Mouse (Mus musculus) gastrocnemius, adult 2 months (tissue): ENCODE data around the gene Wdr70. TPM values are rescaled to one million over a fixed set of nuclear protein-coding genes. Genes with fewer than 3 reads are reported as not detected.
A peak's percentile ranks its signal among the peaks of the same experiment; 100 is the strongest.

Experiments
- DNase-seq: peaks from one replicate; pipeline ENCODE4 v3.0.0; 2022
- H3K27ac ChIP-seq: fragments of 200-600 bp; 2 replicates; pipeline ENCODE4 v1.8.1; 2022; ENCODE audit warnings: mild to moderate bottlenecking
- H3K4me3 ChIP-seq: fragments of 200-600 bp; 2 replicates; pipeline ENCODE4 v1.8.1; 2022; ENCODE audit warnings: mild to moderate bottlenecking, moderate library complexity
- CTCF ChIP-seq: fragments of 200-600 bp; IDR thresholded peaks from 2 replicates; pipeline ENCODE4 v1.8.1; 2022; ENCODE audit warnings: antibody characterized with exemption, mild to moderate bottlenecking, moderate library complexity
- intact Hi-C: fragments of 180-260 bp; cut with DNase I; formaldehyde crosslinking; loops from one replicate; pipeline ENCODE4 v1.15.1; 2025
- total RNA-seq, 2 experiments: library from RNA; stranded (reverse); gene quantifications; 2 replicates each; pipeline ENCODE4 v1.2.3; 2021

The Wdr70 gene
- total RNA-seq, 2 experiments from 2014 or later: 20.4 to 23.1 TPM

- TF ChIP-seq CTCF: no peak
- intact Hi-C loops: no loop called here
- no peak for DNase-seq
- no peak overlapping the region for H3K4me3 ChIP-seq
- no peak overlapping the region for H3K27ac ChIP-seq
These were observed 136.2 kb downstream of the Wdr70 start for GRCm38 (mm10) chr15:7962786-7963185.

GRCm38 (mm10) chr15:7961489-7961888 is 137.5 kb downstream of the Wdr70 start:
- Histone ChIP-seq H3K4me3 (no peak overlapping the region), H3K27ac (no peak overlapping the region)
- DNase-seq: no peak
- intact Hi-C loops: no loop called here
- TF ChIP-seq CTCF: no peak

GRCm38 (mm10) chr15:7956899-7957298 is 142.1 kb downstream of the Wdr70 start:
- H3K27ac ChIP-seq: no peak overlapping the region
- no peak for TF ChIP-seq CTCF
- no peak for DNase-seq
- H3K4me3 ChIP-seq: no peak overlapping the region
- intact Hi-C loops: no loop called here

GRCm38 (mm10) chr15:7950561-7950960 is 148.4 kb downstream of the Wdr70 start:
- no peak for TF ChIP-seq CTCF
- intact Hi-C loops: no loop called here
- no peak for DNase-seq
- Histone ChIP-seq H3K4me3 (no peak overlapping the region), H3K27ac (no peak overlapping the region)

GRCm38 (mm10) chr15:7941690-7942089 is 157.3 kb downstream of the Wdr70 start:
- intact Hi-C loops: no loop called here

GRCm38 (mm10) chr15:7935571-7936165 is 163.3 kb downstream of the Wdr70 start:
- Histone ChIP-seq H3K27ac (no peak overlapping the region), H3K4me3 (no peak overlapping the region)
- no peak for TF ChIP-seq CTCF
- no peak for DNase-seq
- intact Hi-C loops: no loop called here

More at GRCm38 (mm10) chr15:7941690-7942089, 157.3 kb downstream of the Wdr70 start:
- no peak overlapping the region for H3K4me3 ChIP-seq
- no peak overlapping the region for H3K27ac ChIP-seq
- DNase-seq: no peak
- TF ChIP-seq CTCF: no peak

- H3K4me3 ChIP-seq: peak overlapping the region; percentile 46
- H3K27ac ChIP-seq: peak overlapping the region; percentile 20; the same call in 1 of the 2 replicates
These were observed 164.4 kb downstream of the Wdr70 start for GRCm38 (mm10) chr15:7934580-7934979.

GRCm38 (mm10) chr15:7934105-7934504 is 164.9 kb downstream of the Wdr70 start:
- TF ChIP-seq CTCF: no peak
- intact Hi-C loops: loop anchor here (5.0 kb wide), 1 partner anchor 58 kb away; no protein-coding TSS in a partner anchor
- peak overlapping the region; percentile 72 for H3K27ac ChIP-seq
- H3K4me3 ChIP-seq: peak overlapping the region; percentile 46
- peak; percentile 82 for DNase-seq

More at GRCm38 (mm10) chr15:7934580-7934979, 164.4 kb downstream of the Wdr70 start:
- intact Hi-C loops: loop anchor here (5.0 kb wide), 1 partner anchor 58 kb away; no protein-coding TSS in a partner anchor
- no peak for TF ChIP-seq CTCF
- DNase-seq: no peak

- Histone ChIP-seq H3K27ac (peak overlapping the region; percentile 83), H3K4me3 (peak overlapping the region; percentile 41)
- peak; percentile 91 for DNase-seq
- TF ChIP-seq CTCF: no peak
- intact Hi-C loops: loop anchor here (2.0 to 5.0 kb wide), 2 partner anchors 43 to 61 kb away; no protein-coding TSS in a partner anchor
These were observed 167.4 kb downstream of the Wdr70 start for GRCm38 (mm10) chr15:7931605-7932008.

GRCm38 (mm10) chr15:7925382-7925781 is 173.6 kb downstream of the Wdr70 start:
- H3K4me3 ChIP-seq: no peak overlapping the region
- intact Hi-C loops: no loop called here
- no peak overlapping the region for H3K27ac ChIP-seq
- peak; percentile 36 for TF ChIP-seq CTCF
- no peak for DNase-seq

GRCm38 (mm10) chr15:7923281-7923680 is 175.7 kb downstream of the Wdr70 start:
- intact Hi-C loops: no loop called here
- H3K4me3 ChIP-seq: no peak overlapping the region
- no peak for DNase-seq
- H3K27ac ChIP-seq: no peak overlapping the region
- TF ChIP-seq CTCF: no peak

GRCm38 (mm10) chr15:7922291-7923037 is 176.5 kb downstream of the Wdr70 start:
- H3K4me3 ChIP-seq: no peak overlapping the region
- no peak overlapping the region for H3K27ac ChIP-seq
- intact Hi-C loops: no loop called here
- no peak for DNase-seq
- no peak for TF ChIP-seq CTCF

GRCm38 (mm10) chr15:7921124-7921523 is 177.9 kb downstream of the Wdr70 start:
- Histone ChIP-seq H3K4me3 (no peak overlapping the region), H3K27ac (no peak overlapping the region)
- intact Hi-C loops: no loop called here
- no peak for TF ChIP-seq CTCF
- DNase-seq: no peak
